Mouse (Mus musculus): ENCODE measurements around the gene Dguok. TPM values are rescaled to one million over a fixed set of nuclear protein-coding genes. Genes with fewer than 3 reads are reported as not detected.

Dguok gene
- total RNA-seq, 2 experiments from 2014 or later = 29.2 to 32.0 TPM

DNA sequence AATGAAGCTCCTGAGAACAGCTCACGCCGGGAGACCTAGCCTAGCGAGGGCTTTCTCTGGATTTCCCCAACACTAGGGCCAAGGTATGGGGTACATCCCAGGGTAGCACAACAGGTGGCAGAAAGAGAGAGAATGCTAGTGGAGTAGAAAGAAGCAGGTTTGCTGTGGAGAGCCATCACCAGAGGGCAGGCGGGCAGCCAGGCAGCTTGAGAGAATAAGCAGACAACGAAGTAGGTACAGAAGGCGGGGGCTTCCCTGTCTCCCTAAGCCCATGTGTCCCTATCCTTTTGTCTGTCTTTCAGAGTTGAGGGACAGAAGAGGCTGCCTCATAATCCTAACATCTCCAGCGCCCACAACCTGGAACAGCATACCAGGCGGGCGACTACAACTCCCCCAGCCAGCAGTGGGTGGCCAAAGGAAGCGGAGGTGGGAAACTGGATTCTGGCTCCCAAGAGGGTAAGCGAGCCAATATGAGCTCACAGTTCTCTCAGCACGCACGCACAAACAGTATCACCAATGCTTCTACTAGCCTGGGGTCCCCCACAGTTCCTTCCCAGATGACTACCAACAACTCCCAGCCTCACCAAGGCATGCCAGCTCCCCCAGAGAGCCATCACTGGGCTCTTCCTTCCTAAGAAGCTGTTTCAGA is 67.5 kb downstream of the Dguok start:
- no peak for DNase-seq (ENCODE audit: extremely low spot score in 1 of 2, low spot score in 1 of 2)

GRCm38 (mm10) chr6:83438584-83438983 is 68.2 kb downstream of the Dguok start:
- no peak for DNase-seq (ENCODE audit: extremely low spot score in 1 of 2, low spot score in 1 of 2)

DNA sequence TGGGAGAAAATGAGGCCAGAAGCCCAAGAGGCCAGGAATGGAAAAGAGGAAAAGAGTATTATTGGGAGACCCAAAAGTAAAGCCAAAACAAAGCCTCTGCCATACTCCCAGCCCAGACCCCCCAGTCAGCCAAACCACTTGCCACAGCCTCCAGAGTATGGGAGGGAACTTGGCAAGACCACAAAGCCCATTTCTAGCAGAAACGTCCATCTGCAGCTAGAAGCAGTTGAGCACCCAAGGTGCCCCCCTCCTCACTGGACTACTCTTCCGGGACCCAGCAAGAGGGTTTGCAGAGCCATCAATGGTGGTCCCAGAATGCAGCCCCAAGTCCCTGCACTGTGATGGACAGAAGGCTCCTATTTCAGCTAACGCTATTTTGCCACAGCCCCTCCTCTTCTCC is 69.0 kb downstream of the Dguok start:
- no peak for DNase-seq (ENCODE audit: extremely low spot score in 1 of 2, low spot score in 1 of 2)

DNA sequence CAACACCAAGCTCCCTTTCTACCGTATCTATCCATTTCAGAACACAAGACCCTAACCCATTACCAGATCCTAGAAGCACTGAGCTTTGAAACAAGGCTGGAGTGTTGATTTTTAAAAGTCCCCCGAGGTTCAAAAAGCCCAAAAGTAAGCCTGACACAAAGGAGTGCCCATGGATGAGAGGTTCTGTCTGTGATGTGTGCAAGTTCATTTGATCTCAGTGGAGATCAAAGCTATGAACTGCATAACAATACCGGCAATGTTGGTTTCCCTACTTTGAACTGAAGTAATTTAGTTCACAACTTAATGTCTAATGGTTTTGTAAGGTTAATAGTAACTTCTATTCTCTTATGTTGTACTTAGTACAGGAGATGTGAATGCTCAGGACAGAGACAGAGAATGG is 69.5 kb downstream of the Dguok start:
- DNase-seq (ENCODE audit: extremely low spot score in 1 of 2, low spot score in 1 of 2) = no peak

DNA sequence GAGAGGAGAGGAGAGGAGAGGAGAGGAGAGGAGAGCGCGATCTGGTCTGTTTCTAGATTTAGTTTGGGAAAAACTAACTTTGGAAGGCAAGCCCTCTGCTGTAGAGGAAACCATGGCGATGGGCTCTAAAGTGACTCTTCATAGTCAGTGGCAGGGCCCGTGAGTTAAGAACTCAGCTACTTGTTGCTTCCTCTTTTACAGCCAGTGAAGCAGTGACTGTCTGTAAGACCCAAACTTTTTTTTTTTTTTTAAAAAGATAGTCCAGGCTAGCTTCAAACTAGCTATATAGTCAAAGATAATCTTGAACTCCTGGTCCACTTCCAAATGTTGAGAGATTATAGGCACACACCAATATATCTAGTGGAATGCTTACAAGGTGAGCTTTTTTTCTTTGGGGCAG is 70.2 kb downstream of the Dguok start:
- DNase-seq (ENCODE audit: extremely low spot score in 1 of 2, low spot score in 1 of 2) = no peak

DNA sequence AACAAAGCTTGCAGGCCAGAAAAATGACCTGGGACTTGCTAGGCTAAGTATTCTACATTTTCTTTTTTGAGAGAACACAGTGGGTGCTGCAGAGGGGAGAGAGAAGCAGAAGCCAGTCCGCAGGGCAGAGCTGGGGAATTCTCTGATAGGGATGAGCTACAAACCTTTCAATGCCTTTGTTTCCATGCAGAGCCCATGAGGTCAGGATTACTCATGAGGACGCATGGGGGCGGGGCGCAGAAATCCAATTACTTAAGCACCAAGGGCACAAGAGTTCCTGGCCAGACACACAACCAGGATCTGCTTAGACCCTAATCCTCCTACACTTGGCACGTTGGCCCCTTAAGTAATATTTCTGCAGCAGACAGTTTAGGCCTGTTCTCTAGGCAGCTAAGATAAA is 71.6 kb downstream of the Dguok start:
- no peak for DNase-seq (ENCODE audit: extremely low spot score in 1 of 2, low spot score in 1 of 2)

DNA sequence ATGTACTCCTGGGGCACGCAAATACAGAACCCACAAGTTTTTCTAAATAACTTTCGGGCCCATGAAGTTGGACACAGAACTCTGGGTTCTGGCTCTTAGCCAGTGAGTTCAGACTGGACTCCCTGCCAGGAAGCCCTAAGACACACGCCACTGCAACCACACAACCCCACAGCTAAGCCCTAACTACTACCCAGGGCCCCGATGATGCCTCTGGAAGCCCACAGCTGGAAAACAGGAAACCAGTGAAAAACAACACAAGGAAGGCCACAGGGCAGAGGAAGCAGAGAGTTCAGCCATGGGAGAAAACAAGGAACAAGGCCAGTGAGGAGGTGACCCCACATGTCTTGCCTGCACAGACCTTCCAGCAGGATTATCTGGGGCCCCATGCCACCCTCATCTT is 73.2 kb downstream of the Dguok start:
- no peak for DNase-seq (ENCODE audit: extremely low spot score in 1 of 2, low spot score in 1 of 2)

GRCm38 (mm10) chr6:83432966-83433365 is 73.8 kb downstream of the Dguok start:
- no peak for DNase-seq (ENCODE audit: extremely low spot score in 1 of 2, low spot score in 1 of 2)

Other genes starting within 250 kb of the Dguok start
- 1 to 10 TPM; 5.3 to 7.2 TPM for gene Mthfd2, start 181.1 kb downstream of the Dguok start, total RNA-seq (2021)
- 10 to 100 TPM; 19.3 to 19.5 TPM for gene Mob1a, start 181.0 kb downstream of the Dguok start, total RNA-seq (2021)
- 10 to 100 TPM; 49.2 to 51.6 TPM for gene Bola3, start 157.8 kb downstream of the Dguok start, total RNA-seq (2021)
- gene Tet3, start 47.9 kb downstream of the Dguok start, total RNA-seq (2021) = 10 to 100 TPM; 69.2 to 83.9 TPM
- not detected for gene Actg2, start 29.3 kb upstream of the Dguok start, total RNA-seq (2021)
- 10 to 100 TPM; 34.3 to 35.6 TPM for gene Stambp, start 65.8 kb upstream of the Dguok start, total RNA-seq (2021)
- gene Clec4f, start 149.2 kb upstream of the Dguok start, total RNA-seq (2021) = not detected
- not detected for gene Cd207, start 170.9 kb upstream of the Dguok start, total RNA-seq (2021)
- gene Vax2, start 204.3 kb upstream of the Dguok start, total RNA-seq (2021) = not detected
- under 1 TPM in 1 of 2 experiments, not detected in 1; 0.30 TPM for gene Atp6v1b1, start 236.0 kb upstream of the Dguok start, total RNA-seq (2021)

All from layer of hippocampus, postnatal 25 days (tissue).